Mouse (Mus musculus) liver, embryonic 16.5 days (tissue): ENCODE measurements around the gene Cdkal1. TPM values are rescaled to one million over a fixed set of nuclear protein-coding genes. Genes with fewer than 3 reads are reported as not detected.

Experiments used
- ATAC-seq: fragments of 200-750 bp; cut with Nextera tagmentation; 2 replicates; pipeline ENCODE4 v1.8.0; 2017; ENCODE audit warnings: low read depth, mild to moderate bottlenecking, moderate number of reproducible peaks, moderate library complexity
- H3K27ac ChIP-seq: fragments of 300-500 bp; sonication (generic); 2 replicates; pipeline ENCODE4 v1.5.1; 2014; ENCODE audit warnings: mild to moderate bottlenecking, low read length
- H3K27me3 ChIP-seq: fragments of 300-500 bp; sonication (generic); 2 replicates; pipeline ENCODE4 v1.6.1; 2014; ENCODE audit warnings: low read depth, low read length, mixed read lengths; ENCODE audit not compliant: control insufficient read depth, insufficient read depth
- H3K36me3 ChIP-seq: fragments of 300-500 bp; sonication (generic); 2 replicates; pipeline ENCODE4 v1.6.1; 2014; ENCODE audit warnings: mild to moderate bottlenecking; ENCODE audit not compliant: control insufficient read depth, insufficient read depth
- H3K4me1 ChIP-seq: fragments of 300-500 bp; sonication (generic); 2 replicates; pipeline ENCODE4 v1.6.1; 2014; ENCODE audit warnings: low read depth, low read length, mixed read lengths; ENCODE audit not compliant: control insufficient read depth
- H3K4me2 ChIP-seq: fragments of 300-500 bp; sonication (generic); 2 replicates; pipeline ENCODE4 v1.6.1; 2014; ENCODE audit warnings: low read depth, low read length, mixed read lengths
- H3K4me3 ChIP-seq: fragments of 300-500 bp; sonication (generic); 2 replicates; pipeline ENCODE4 v1.5.1; 2014; ENCODE audit warnings: low read depth, mild to moderate bottlenecking, low read length
- H3K9ac ChIP-seq: fragments of 300-500 bp; sonication (generic); 2 replicates; pipeline ENCODE4 v1.6.1; 2014; ENCODE audit warnings: low read depth, low read length
- H3K9me3 ChIP-seq: fragments of 300-500 bp; sonication (generic); replicated peaks from 2 replicates; pipeline ENCODE4 v1.6.1; 2016; ENCODE audit warnings: low read length; ENCODE audit not compliant: control insufficient read depth
- WGBS: fragments of 180-500 bp; shearing (Covaris S2); extraction: QIAGEN DNeasy Blood & Tissue Kit; methylation state at CpG from one replicate; pipeline ENCODE4 v1.1.7; 2014; ENCODE audit not compliant: insufficient replicate concordance; 5-methylcytosine and 5-hydroxymethylcytosine counted together
- polyA plus RNA-seq: library from polyadenylated mRNA; unstranded; fragments of >200 nt; fragmentation: Nextera tagmentation; extraction: Ambion mirVana; gene quantifications from 2 replicates; pipeline ENCODE4 v1.2.1, GENCODE M21; 2015

Gene Cdkal1
- polyA plus RNA-seq, 1 experiment from 2014 or later: 9.3 TPM

- Histone ChIP-seq H3K4me3 (no peak overlapping the region), H3K9me3 (no peaks in the 10 kb centered on the region), H3K4me1 (no peaks in the 10 kb centered on the region), H3K4me2 (no peak overlapping the region), H3K27ac (no peak overlapping the region), H3K9ac (no peak overlapping the region), H3K27me3 (no peaks in the 10 kb centered on the region), H3K36me3 (no peaks in the 10 kb centered on the region)
- ATAC-seq: no peak
- WGBS: 59% methylated on average over 2 of the region's 2 CpGs
Observed at GRCm38 (mm10) chr13:29184545-29184944, 670.9 kb downstream of the Cdkal1 start.

- no peak overlapping the region for H3K27ac ChIP-seq
- H3K27me3 ChIP-seq: no peaks in the 10 kb centered on the region
- H3K36me3 ChIP-seq: no peaks in the 10 kb centered on the region
- H3K9ac ChIP-seq: no peak overlapping the region
- H3K4me1 ChIP-seq: no peaks in the 10 kb centered on the region
- 68% methylated on average over 4 of the region's 4 CpGs for WGBS
- no peak overlapping the region for H3K4me2 ChIP-seq
- no peaks in the 10 kb centered on the region for H3K9me3 ChIP-seq
- no peak for ATAC-seq
- no peak overlapping the region for H3K4me3 ChIP-seq
Observed at GRCm38 (mm10) chr13:29179861-29180260, 675.6 kb downstream of the Cdkal1 start.

DNA sequence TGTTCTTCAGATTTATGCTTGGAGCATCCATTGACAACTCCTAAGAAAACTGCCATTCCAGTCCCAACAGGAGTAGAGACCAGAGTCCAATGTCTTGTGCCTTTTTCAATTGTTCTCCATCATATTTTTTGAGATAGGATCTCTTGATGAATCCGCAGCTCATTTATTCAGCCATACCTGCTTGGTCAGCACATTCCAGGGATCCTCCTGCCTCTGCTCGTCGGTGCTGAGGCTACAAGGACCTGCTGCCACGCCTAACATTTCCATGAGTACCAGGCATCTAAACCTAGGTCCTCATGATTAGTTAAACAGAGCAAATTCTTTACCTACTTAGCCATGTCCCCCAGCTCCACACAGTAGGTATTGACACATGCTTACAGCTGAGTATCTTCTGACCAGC, 676.2 kb downstream of the Cdkal1 start:
- no peak overlapping the region for H3K27ac ChIP-seq
- H3K9me3 ChIP-seq: no peaks in the 10 kb centered on the region
- WGBS: 71% methylated on average over 4 of the region's 4 CpGs
- H3K4me2 ChIP-seq: no peak overlapping the region
- H3K4me3 ChIP-seq: no peak overlapping the region
- no peak for ATAC-seq
- H3K4me1 ChIP-seq: no peaks in the 10 kb centered on the region
- no peaks in the 10 kb centered on the region for H3K36me3 ChIP-seq
- H3K9ac ChIP-seq: no peak overlapping the region
- H3K27me3 ChIP-seq: no peaks in the 10 kb centered on the region

DNA sequence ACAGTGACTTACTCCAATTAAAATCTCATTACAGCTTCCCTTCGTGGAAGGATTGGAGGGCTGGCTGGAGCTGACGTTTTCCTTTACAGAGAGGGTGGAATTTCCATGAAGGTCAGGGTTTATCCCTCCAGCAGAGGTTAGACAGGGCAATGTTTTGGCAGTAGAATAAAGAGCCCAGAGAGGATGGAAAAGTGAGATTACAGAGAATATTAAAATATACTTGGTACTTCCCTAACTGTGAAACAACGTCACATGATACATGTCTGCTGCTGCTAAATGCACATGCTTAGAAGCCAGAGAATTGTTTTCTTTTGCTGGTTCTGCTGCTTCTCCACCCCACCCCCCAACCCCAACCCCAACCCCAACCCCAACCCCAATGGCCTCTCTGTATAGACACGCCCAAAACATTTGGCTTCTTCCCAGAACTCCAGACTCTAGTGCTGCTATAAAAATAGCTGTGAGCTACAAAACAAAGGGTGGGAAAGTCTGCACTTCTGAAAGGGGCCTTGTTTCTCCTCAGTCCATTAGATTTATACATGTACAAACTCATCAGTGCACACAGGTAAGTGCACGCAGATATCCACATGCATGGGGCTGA, 677.5 kb downstream of the Cdkal1 start:
- H3K27me3 ChIP-seq: no peaks in the 10 kb centered on the region
- no peak overlapping the region for H3K9ac ChIP-seq
- no peaks in the 10 kb centered on the region for H3K36me3 ChIP-seq
- H3K27ac ChIP-seq: no peak overlapping the region
- no peaks in the 10 kb centered on the region for H3K4me1 ChIP-seq
- H3K4me2 ChIP-seq: no peak overlapping the region
- H3K9me3 ChIP-seq: no peaks in the 10 kb centered on the region
- H3K4me3 ChIP-seq: no peak overlapping the region
- 50% methylated on average over 5 of the region's 5 CpGs for WGBS
- no peak for ATAC-seq

GRCm38 (mm10) chr13:29169356-29169755, 686.1 kb downstream of the Cdkal1 start:
- H3K9ac ChIP-seq: no peak overlapping the region
- no peak overlapping the region for H3K4me3 ChIP-seq
- no peak overlapping the region for H3K27ac ChIP-seq
- H3K4me1 ChIP-seq: no peaks in the 10 kb centered on the region
- no peaks in the 10 kb centered on the region for H3K27me3 ChIP-seq
- no peaks in the 10 kb centered on the region for H3K36me3 ChIP-seq
- 22% methylated on average over 1 of the region's 1 CpGs for WGBS
- H3K9me3 ChIP-seq: no peaks in the 10 kb centered on the region
- ATAC-seq: no peak
- H3K4me2 ChIP-seq: no peak overlapping the region

DNA sequence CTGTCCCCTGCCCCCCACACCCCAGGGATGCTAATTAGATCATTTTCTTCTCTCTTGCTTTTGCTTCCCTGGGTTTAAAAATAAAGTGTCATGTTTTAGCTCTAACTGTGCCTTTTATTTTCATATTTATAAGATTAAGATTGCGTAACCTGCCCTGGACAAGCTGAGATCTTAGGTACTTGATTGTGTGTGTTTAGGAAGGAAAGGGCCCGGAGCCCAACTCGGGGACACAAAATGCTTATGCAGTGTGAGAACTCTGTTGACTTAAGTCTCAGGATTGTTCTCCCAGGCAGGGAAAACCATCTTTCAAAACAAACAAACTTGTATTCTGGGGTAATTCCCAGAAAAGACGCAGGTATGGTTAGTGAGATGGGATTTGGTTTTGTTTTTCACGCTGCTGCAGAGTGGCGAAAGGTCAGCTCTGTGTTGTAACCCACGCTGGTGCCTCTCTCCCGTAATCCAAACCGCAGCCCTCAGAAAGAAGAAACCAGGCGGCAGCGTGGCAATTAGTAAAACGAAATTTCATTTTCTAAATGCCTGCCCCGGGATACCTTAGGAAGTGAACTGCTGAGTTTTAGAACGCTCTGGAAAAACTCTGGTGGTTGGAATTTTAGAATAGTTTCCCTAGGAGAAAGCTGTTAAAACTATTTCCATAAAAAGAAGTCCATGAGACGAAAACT, 690.5 kb downstream of the Cdkal1 start:
- H3K27ac ChIP-seq: no peak overlapping the region
- no peak overlapping the region for H3K4me2 ChIP-seq
- no peak overlapping the region for H3K4me3 ChIP-seq
- H3K9ac ChIP-seq: no peak overlapping the region
- H3K27me3 ChIP-seq: no peaks in the 10 kb centered on the region
- H3K9me3 ChIP-seq: no peaks in the 10 kb centered on the region
- no peaks in the 10 kb centered on the region for H3K36me3 ChIP-seq
- WGBS: 49% methylated on average over 15 of the region's 15 CpGs
- ATAC-seq: no peak
- no peaks in the 10 kb centered on the region for H3K4me1 ChIP-seq

DNA sequence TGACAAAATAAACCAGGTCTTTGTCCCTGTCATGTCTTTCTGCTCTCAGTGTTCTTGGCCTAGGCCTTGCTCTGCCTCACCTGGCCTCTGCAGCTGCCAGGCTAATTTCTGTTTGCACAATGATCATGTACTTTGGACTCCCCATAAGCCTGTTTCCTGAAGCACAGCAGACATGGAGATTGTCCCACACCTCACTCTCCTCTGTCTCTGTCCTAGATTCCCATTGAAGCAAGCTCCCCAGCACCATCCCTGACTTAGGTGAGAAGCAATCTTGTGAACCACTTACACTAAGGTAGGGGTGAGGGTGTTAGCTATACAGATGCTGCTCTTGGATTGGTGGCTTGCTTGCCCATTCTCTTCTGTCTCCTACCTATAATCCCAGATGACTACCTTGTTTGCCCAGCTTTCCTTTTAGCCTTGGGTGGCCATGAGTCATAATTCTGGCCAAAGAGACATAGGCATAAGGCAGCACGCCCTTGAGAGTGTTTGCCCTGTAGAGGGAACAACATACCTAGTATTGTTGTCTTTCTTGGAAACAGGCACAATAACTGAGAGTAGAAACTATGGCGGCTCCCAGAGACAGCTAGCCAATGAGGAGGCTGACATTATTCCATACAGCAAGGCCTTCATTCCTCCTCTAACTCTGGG, 692.5 kb downstream of the Cdkal1 start:
- WGBS: 54% methylated on average over 2 of the region's 2 CpGs
- no peaks in the 10 kb centered on the region for H3K9me3 ChIP-seq
- H3K4me3 ChIP-seq: no peak overlapping the region

DNA sequence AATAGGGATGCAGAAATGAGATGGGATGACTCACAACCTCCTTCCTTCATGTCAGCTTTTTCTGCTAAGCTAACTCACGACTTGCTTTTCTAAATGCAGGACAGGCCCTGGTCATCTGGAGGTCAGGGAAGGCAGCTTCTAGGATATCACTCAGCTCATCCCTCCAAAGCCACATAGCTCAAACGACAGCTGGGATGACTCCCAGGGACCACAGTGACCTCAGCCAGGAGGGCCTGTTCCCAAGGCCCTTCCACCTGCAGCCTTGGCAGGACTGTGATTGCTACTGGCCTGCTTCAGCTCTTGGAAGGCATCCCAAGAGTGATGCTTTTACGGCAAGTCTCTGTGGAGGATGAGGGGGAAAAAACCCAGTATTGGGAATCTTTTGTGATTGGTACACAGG, 693.0 kb downstream of the Cdkal1 start:
- no peak overlapping the region for H3K4me2 ChIP-seq
- H3K27me3 ChIP-seq: no peaks in the 10 kb centered on the region
- H3K9me3 ChIP-seq: no peaks in the 10 kb centered on the region
- no peaks in the 10 kb centered on the region for H3K4me1 ChIP-seq
- ATAC-seq: no peak
- no peak overlapping the region for H3K9ac ChIP-seq
- H3K36me3 ChIP-seq: no peaks in the 10 kb centered on the region
- no peak overlapping the region for H3K4me3 ChIP-seq
- no peak overlapping the region for H3K27ac ChIP-seq
- 36% methylated on average over 3 of the region's 3 CpGs for WGBS

More for the DNA sequence above, 692.5 kb downstream of the Cdkal1 start:
- no peak for ATAC-seq
- no peaks in the 10 kb centered on the region for H3K4me1 ChIP-seq
- H3K9ac ChIP-seq: no peak overlapping the region
- H3K4me2 ChIP-seq: no peak overlapping the region
- H3K27me3 ChIP-seq: no peaks in the 10 kb centered on the region
- no peak overlapping the region for H3K27ac ChIP-seq
- H3K36me3 ChIP-seq: no peaks in the 10 kb centered on the region

DNA sequence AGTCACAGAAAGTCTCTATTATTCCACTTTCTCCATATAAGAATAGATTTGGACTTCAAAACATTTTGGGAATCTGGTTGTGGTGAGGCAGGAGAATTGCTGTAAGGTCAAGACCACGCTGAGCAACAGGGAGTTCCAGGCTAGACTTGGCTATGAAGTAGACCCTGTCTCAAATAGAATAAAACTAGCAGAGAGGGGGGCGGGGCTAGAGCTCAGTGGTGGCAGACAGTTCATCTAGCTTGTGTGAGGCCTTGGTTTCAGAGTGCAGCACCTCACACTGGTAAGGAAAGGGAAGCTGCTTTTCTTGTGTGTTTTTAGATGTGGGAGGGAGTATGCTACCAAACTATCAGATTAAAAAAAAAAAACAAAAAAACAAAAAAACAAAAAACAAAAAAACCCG, 694.0 kb downstream of the Cdkal1 start:
- Histone ChIP-seq H3K9me3 (no peaks in the 10 kb centered on the region), H3K27me3 (no peaks in the 10 kb centered on the region), H3K9ac (no peak overlapping the region), H3K27ac (no peak overlapping the region), H3K4me3 (no peak overlapping the region), H3K4me1 (no peaks in the 10 kb centered on the region), H3K4me2 (no peak overlapping the region), H3K36me3 (no peaks in the 10 kb centered on the region)
- no peak for ATAC-seq
- 54% methylated on average over 3 of the region's 3 CpGs for WGBS
